Mouse (Mus musculus): Measurements from ENCODE around the gene Tnrc18. TPM values are rescaled to one million over a fixed set of nuclear protein-coding genes. Genes with fewer than 3 reads are reported as not detected.
A peak's percentile ranks its signal among the peaks of the same experiment; 100 is the strongest.

The Tnrc18 gene
- polyA plus RNA-seq, 1 experiment = 57.5 TPM

GRCm38 (mm10) chr5:142709436-142709835, 108.0 kb downstream of the Tnrc18 start:
- WGBS = 80% methylated on average over 7 of the region's 7 CpGs
- H3K27ac ChIP-seq (ENCODE audit: control insufficient read depth, insufficient read depth, low read depth, low read length, poor library complexity) = no peak overlapping the region
- no peak overlapping the region for H3K4me3 ChIP-seq (replicated peaks; ENCODE audit: control insufficient read depth, low read depth, low read length)
- H3K4me1 ChIP-seq (ENCODE audit: control insufficient read depth, insufficient read depth, low read length) = no peaks in the 10 kb centered on the region
- TF ChIP-seq CTCF (IDR thresholded peaks at IDR 0.05; ENCODE audit: control insufficient read depth, insufficient read depth, low read length) (no peak), POLR2A (IDR thresholded peaks at IDR 0.05; ENCODE audit: borderline replicate concordance, control insufficient read depth, low read depth, low read length) (no peak)

DNA sequence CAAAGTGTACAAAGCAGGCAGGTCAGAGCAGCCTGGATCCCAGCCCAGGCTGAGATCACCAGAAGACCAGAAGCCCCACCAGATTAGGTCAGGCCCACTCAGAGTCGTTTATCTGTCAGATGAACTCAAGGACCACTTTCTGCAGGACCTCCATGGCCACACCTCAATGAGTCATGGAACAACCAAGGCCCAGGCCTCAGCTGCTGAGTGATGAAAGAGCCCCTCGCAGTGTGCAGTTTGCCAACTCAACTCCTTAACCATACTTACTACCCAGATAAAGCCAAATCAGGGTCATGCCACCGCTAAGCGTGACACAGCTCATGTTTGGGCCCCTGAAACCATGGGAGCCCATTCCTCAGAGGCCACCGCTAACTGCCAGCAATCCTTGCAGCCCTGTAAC, 109.8 kb downstream of the Tnrc18 start:
- Histone ChIP-seq H3K4me3 (replicated peaks; ENCODE audit: control insufficient read depth, low read depth, low read length) (no peak overlapping the region), H3K4me1 (ENCODE audit: control insufficient read depth, insufficient read depth, low read length) (no peaks in the 10 kb centered on the region), H3K27ac (ENCODE audit: control insufficient read depth, insufficient read depth, low read depth, low read length, poor library complexity) (no peak overlapping the region)
- no peak for TF ChIP-seq POLR2A (IDR thresholded peaks at IDR 0.05; ENCODE audit: borderline replicate concordance, control insufficient read depth, low read depth, low read length)
- TF ChIP-seq CTCF (IDR thresholded peaks at IDR 0.05; ENCODE audit: control insufficient read depth, insufficient read depth, low read length) = no peak
- WGBS = 72% methylated on average over 5 of the region's 5 CpGs

- 87% methylated on average over 10 of the region's 10 CpGs for WGBS
- TF ChIP-seq CTCF (IDR thresholded peaks at IDR 0.05; ENCODE audit: control insufficient read depth, insufficient read depth, low read length) (no peak), POLR2A (IDR thresholded peaks at IDR 0.05; ENCODE audit: borderline replicate concordance, control insufficient read depth, low read depth, low read length) (no peak)
- no peak overlapping the region for H3K27ac ChIP-seq (ENCODE audit: control insufficient read depth, insufficient read depth, low read depth, low read length, poor library complexity)
- no peaks in the 10 kb centered on the region for H3K4me1 ChIP-seq (ENCODE audit: control insufficient read depth, insufficient read depth, low read length)
- no peak overlapping the region for H3K4me3 ChIP-seq (replicated peaks; ENCODE audit: control insufficient read depth, low read depth, low read length)
Measured at GRCm38 (mm10) chr5:142703569-142703968, 113.9 kb downstream of the Tnrc18 start.

DNA sequence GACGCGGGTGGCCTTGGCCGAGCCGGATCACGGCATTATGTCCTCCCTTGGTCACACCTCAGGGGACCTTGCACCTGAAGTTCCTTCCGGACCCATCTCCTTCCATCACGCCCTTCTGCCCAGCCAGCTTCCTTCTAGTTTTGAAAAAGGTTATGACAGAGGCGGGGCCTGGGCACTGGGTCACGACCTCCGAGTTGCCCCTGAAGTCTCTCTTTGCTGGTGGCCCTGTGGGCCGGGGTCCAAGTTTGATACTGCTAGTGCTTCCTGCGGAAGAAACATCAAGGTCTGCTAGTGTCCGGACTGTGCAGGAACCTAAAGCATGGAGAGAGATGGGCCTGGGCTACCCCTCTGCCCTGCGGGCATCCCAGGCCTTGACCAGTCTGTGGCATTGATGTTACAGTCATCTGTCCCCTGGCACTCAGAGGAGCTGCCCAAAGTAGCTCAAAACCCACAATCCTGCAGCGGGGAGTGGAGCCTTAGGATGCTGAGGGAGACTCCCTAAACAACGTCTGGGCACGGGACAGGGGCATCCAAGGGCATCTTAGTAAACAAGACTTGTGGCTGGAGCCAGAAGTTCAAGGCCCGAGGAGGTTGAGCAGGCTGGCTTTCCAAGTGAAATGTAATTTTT, 114.8 kb downstream of the Tnrc18 start:
- WGBS = 23% methylated on average over 18 of the region's 18 CpGs
- Histone ChIP-seq H3K4me1 (ENCODE audit: control insufficient read depth, insufficient read depth, low read length) (no peaks in the 10 kb centered on the region; the same call in 1 of the 2 replicates), H3K27ac (ENCODE audit: control insufficient read depth, insufficient read depth, low read depth, low read length, poor library complexity) (no peak overlapping the region), H3K4me3 (replicated peaks; ENCODE audit: control insufficient read depth, low read depth, low read length) (peak overlapping the region; percentile 18)
- TF ChIP-seq POLR2A (IDR thresholded peaks at IDR 0.05; ENCODE audit: borderline replicate concordance, control insufficient read depth, low read depth, low read length) (no peak), CTCF (IDR thresholded peaks at IDR 0.05; ENCODE audit: control insufficient read depth, insufficient read depth, low read length) (no peak)

DNA sequence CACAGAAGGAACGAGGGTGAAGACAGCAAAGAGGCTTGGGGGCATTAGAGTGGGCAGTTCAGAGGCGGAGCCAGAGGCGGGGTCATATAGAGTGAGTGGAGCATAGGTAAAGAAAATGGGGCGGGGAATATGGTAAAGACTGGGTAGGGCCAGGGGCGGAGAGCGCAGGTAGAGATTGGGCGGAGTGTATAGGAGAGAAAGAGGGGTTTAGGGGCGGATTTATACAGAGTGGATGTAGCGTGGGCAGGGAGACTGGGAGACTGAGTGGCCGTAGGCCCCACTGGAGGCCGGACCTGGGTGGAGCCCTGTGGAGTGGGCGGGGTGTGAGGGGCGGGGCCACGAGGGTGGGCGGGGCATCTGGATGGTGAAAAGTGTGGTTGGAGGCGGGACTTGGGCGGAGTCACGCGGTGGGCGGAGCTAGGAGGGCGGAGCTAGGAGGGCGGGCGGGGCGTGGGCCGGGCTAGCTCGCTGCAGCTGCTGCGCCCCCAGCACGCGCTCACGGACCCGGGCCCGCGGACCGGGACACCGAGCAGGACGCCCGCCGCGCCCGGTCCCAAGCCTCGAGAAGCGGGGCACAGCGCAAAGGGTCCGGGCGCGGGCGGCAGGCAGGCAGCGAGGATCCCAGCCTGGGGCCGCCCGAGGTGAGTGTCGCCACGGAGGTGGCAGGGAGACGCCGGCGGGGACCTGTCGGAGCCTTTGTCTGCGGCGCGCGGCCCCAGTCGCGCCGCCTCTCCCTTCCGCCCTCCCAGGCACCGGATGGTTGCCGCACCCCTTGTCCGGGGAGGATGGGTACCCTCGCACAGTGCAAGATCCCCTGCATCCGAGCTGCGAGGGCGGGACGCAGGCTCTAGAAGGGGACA, 115.6 kb downstream of the Tnrc18 start:
- no peak for TF ChIP-seq CTCF (IDR thresholded peaks at IDR 0.05; ENCODE audit: control insufficient read depth, insufficient read depth, low read length)
- no peak for TF ChIP-seq POLR2A (IDR thresholded peaks at IDR 0.05; ENCODE audit: borderline replicate concordance, control insufficient read depth, low read depth, low read length)
- no peak overlapping the region for H3K27ac ChIP-seq (ENCODE audit: control insufficient read depth, insufficient read depth, low read depth, low read length, poor library complexity)
- H3K4me3 ChIP-seq (replicated peaks; ENCODE audit: control insufficient read depth, low read depth, low read length) = peak overlapping the region; percentile 18
- no peaks in the 10 kb centered on the region; the same call in 1 of the 2 replicates for H3K4me1 ChIP-seq (ENCODE audit: control insufficient read depth, insufficient read depth, low read length)
- WGBS = 2% methylated on average over 65 of the region's 72 CpGs

- H3K27ac ChIP-seq (ENCODE audit: control insufficient read depth, insufficient read depth, low read depth, low read length, poor library complexity) = no peak overlapping the region
- WGBS = 15% methylated on average over 15 of the region's 15 CpGs
- H3K4me3 ChIP-seq (replicated peaks; ENCODE audit: control insufficient read depth, low read depth, low read length) = no peak overlapping the region
- no peaks in the 10 kb centered on the region; the same call in 1 of the 2 replicates for H3K4me1 ChIP-seq (ENCODE audit: control insufficient read depth, insufficient read depth, low read length)
- TF ChIP-seq CTCF (IDR thresholded peaks at IDR 0.05; ENCODE audit: control insufficient read depth, insufficient read depth, low read length) (no peak), POLR2A (IDR thresholded peaks at IDR 0.05; ENCODE audit: borderline replicate concordance, control insufficient read depth, low read depth, low read length) (no peak)
Measured at GRCm38 (mm10) chr5:142700842-142701589, 116.4 kb downstream of the Tnrc18 start.

- 52% methylated on average over 2 of the region's 2 CpGs for WGBS
- no peak for TF ChIP-seq CTCF (IDR thresholded peaks at IDR 0.05; ENCODE audit: control insufficient read depth, insufficient read depth, low read length)
- TF ChIP-seq POLR2A (IDR thresholded peaks at IDR 0.05; ENCODE audit: borderline replicate concordance, control insufficient read depth, low read depth, low read length) = no peak
- H3K4me3 ChIP-seq (replicated peaks; ENCODE audit: control insufficient read depth, low read depth, low read length) = no peak overlapping the region
- H3K4me1 ChIP-seq (ENCODE audit: control insufficient read depth, insufficient read depth, low read length) = no peaks in the 10 kb centered on the region; the same call in 1 of the 2 replicates
- no peak overlapping the region for H3K27ac ChIP-seq (ENCODE audit: control insufficient read depth, insufficient read depth, low read depth, low read length, poor library complexity)
Measured at GRCm38 (mm10) chr5:142697742-142698141, 119.7 kb downstream of the Tnrc18 start.

GRCm38 (mm10) chr5:142696865-142697264, 120.6 kb downstream of the Tnrc18 start:
- Histone ChIP-seq H3K27ac (ENCODE audit: control insufficient read depth, insufficient read depth, low read depth, low read length, poor library complexity) (no peak overlapping the region), H3K4me1 (ENCODE audit: control insufficient read depth, insufficient read depth, low read length) (no peaks in the 10 kb centered on the region; the same call in 1 of the 2 replicates), H3K4me3 (replicated peaks; ENCODE audit: control insufficient read depth, low read depth, low read length) (no peak overlapping the region)
- WGBS = 86% methylated on average over 6 of the region's 6 CpGs
- TF ChIP-seq CTCF (IDR thresholded peaks at IDR 0.05; ENCODE audit: control insufficient read depth, insufficient read depth, low read length) = no peak
- TF ChIP-seq POLR2A (IDR thresholded peaks at IDR 0.05; ENCODE audit: borderline replicate concordance, control insufficient read depth, low read depth, low read length) = no peak

All from bone marrow, adult 2 months (tissue).